Comparison of ENCODE assay signal across 8 mouse cellular contexts in genomic region chr7:141461521-141462332, GRCm38 (mm10). TPM values are rescaled to one million over a fixed set of nuclear protein-coding genes. Genes with fewer than 3 reads are reported as not detected.
DNase-seq lines count a peak whose midpoint lies in the region; ATAC-seq lines count a peak whose summit lies in the region.

No protein-coding gene starts in this region.

- H3K9me3 ChIP-seq in erythroblast, embryonic 14.5 days (ENCODE audit: control insufficient read depth, low read length) = peaks cover 16% of the 10 kb centered on the region; the same call in 1 of the 2 replicates

- H3K36me3 ChIP-seq in erythroblast, embryonic 14.5 days (ENCODE audit: control insufficient read depth) = peaks cover 16% of the 10 kb centered on the region

- peak overlapping the region; percentile 5 for H3K4me3 ChIP-seq in erythroblast, embryonic 14.5 days (replicated peaks)

- peaks cover 77% of the 10 kb centered on the region for H3K27me3 ChIP-seq in erythroblast, embryonic 14.5 days (ENCODE audit: control insufficient read depth)

- no peak for ATAC-seq in erythroblast, adult 5-6 weeks (replicated peaks; ENCODE audit: low FRiP score, poor library complexity, severe bottlenecking)
- peak; percentile 6; the same call in 1 of the 2 replicates for ATAC-seq in granulocyte monocyte progenitor cell, adult 5-6 weeks (replicated peaks; ENCODE audit: poor library complexity, severe bottlenecking)
- 0 out of 2 replicates have a peak, but pooled peaks have one; percentile 11 for ATAC-seq in megakaryocyte progenitor cell, adult 5-6 weeks (replicated peaks; ENCODE audit: poor library complexity)

- peak; percentile 10 to 42 for DNase-seq in adrenal gland, adult 18-20 months (ENCODE audit: low spot score in 2 of 2)
- peak; percentile 67 for DNase-seq in kidney, postnatal 10 days
- no peak for DNase-seq in left cerebral cortex, adult 9 months (ENCODE audit: low spot score in 2 of 2)
- no peak for DNase-seq in spleen, adult 12 weeks (ENCODE audit: low spot score)

- peaks cover 28% of the 10 kb centered on the region for H3K4me1 ChIP-seq in erythroblast, embryonic 14.5 days (ENCODE audit: control insufficient read depth)

RNA-seq across cellular contexts. Expression of gene Cracr2b, which starts 0.8 kb away (rescaled TPM):
- 0.06 and 0.12 TPM in 2 replicates for polyA plus RNA-seq in erythroblast, embryonic 14.5 days (2012)
- 0.77 TPM in 1 of 2 replicates, not detected in the other for total RNA-seq in erythroblast, adult 5-6 weeks (2015; ENCODE audit: low replicate concordance)
- total RNA-seq in erythroblast, adult 5-6 weeks (2017; ENCODE audit: low replicate concordance) = 3.2 TPM in 1 of 2 replicates, not detected in the other
- total RNA-seq in adrenal gland, adult 18-20 months (2021) = 10 to 100 TPM; 11.2 to 12.5 TPM
- 15.8 and 21.3 TPM in 2 replicates for total RNA-seq in granulocyte monocyte progenitor cell, adult 5-6 weeks (2014; fragmentation: Nextera tagmentation)
- total RNA-seq in granulocyte monocyte progenitor cell, adult 5-6 weeks (2017) = 14.9 and 15.8 TPM in 2 replicates
- total RNA-seq in megakaryocyte progenitor cell, adult 5-6 weeks (2015) = 8.6 and 8.9 TPM in 2 replicates
- 11.4 and 16.6 TPM in 2 replicates for total RNA-seq in megakaryocyte progenitor cell, adult 5-6 weeks (2017)

RNA-seq across cellular contexts. Expression of gene Cd151, which starts 5.5 kb away (rescaled TPM):
- polyA plus RNA-seq in erythroblast, embryonic 14.5 days (2012) = 1.0 and 1.1 TPM in 2 replicates
- total RNA-seq in erythroblast, adult 5-6 weeks (2015; ENCODE audit: low replicate concordance) = 5.2 TPM in 1 of 2 replicates, not detected in the other
- total RNA-seq in erythroblast, adult 5-6 weeks (2017; ENCODE audit: low replicate concordance) = 9.5 and 11.0 TPM in 2 replicates
- total RNA-seq in adrenal gland, adult 18-20 months (2021) = 100 to 1,000 TPM; 317 to 379 TPM
- 19.2 and 20.0 TPM in 2 replicates for total RNA-seq in granulocyte monocyte progenitor cell, adult 5-6 weeks (2014; fragmentation: Nextera tagmentation)
- 18.4 and 20.4 TPM in 2 replicates for total RNA-seq in granulocyte monocyte progenitor cell, adult 5-6 weeks (2017)
- 11.0 and 14.7 TPM in 2 replicates for total RNA-seq in megakaryocyte progenitor cell, adult 5-6 weeks (2015)
- total RNA-seq in megakaryocyte progenitor cell, adult 5-6 weeks (2017) = 14.5 and 22.1 TPM in 2 replicates

RNA-seq across cellular contexts. Expression of gene Pnpla2, which starts 6.7 kb away (rescaled TPM):
- 3.0 and 3.4 TPM in 2 replicates for polyA plus RNA-seq in erythroblast, embryonic 14.5 days (2012)
- total RNA-seq in erythroblast, adult 5-6 weeks (2015; ENCODE audit: low replicate concordance) = 10.0 and 11.3 TPM in 2 replicates
- 5.9 and 6.0 TPM in 2 replicates for total RNA-seq in erythroblast, adult 5-6 weeks (2017; ENCODE audit: low replicate concordance)
- 1,000 to 10,000 TPM in 1 of 2 experiments, 100 to 1,000 TPM in 1; 739 to 1,290 TPM for total RNA-seq in adrenal gland, adult 18-20 months (2021)
- total RNA-seq in granulocyte monocyte progenitor cell, adult 5-6 weeks (2014; fragmentation: Nextera tagmentation) = 93.9 and 97.0 TPM in 2 replicates
- 19.0 and 35.1 TPM in 2 replicates for total RNA-seq in granulocyte monocyte progenitor cell, adult 5-6 weeks (2017)
- 44.5 and 44.9 TPM in 2 replicates for total RNA-seq in megakaryocyte progenitor cell, adult 5-6 weeks (2015)
- total RNA-seq in megakaryocyte progenitor cell, adult 5-6 weeks (2017) = 15.6 and 20.1 TPM in 2 replicates

RNA-seq across cellular contexts. Expression of gene Polr2l, which starts 13.2 kb away (rescaled TPM):
- 15.4 and 17.1 TPM in 2 replicates for polyA plus RNA-seq in erythroblast, embryonic 14.5 days (2012)
- total RNA-seq in erythroblast, adult 5-6 weeks (2015; ENCODE audit: low replicate concordance) = 7.3 and 10.0 TPM in 2 replicates
- total RNA-seq in erythroblast, adult 5-6 weeks (2017; ENCODE audit: low replicate concordance) = 5.4 and 9.5 TPM in 2 replicates
- 100 to 1,000 TPM; 104 to 114 TPM for total RNA-seq in adrenal gland, adult 18-20 months (2021)
- 36.4 and 59.6 TPM in 2 replicates for total RNA-seq in granulocyte monocyte progenitor cell, adult 5-6 weeks (2014; fragmentation: Nextera tagmentation)
- 40.9 and 43.5 TPM in 2 replicates for total RNA-seq in granulocyte monocyte progenitor cell, adult 5-6 weeks (2017)
- 31.3 and 40.2 TPM in 2 replicates for total RNA-seq in megakaryocyte progenitor cell, adult 5-6 weeks (2015)
- total RNA-seq in megakaryocyte progenitor cell, adult 5-6 weeks (2017) = 45.0 and 46.7 TPM in 2 replicates

RNA-seq across cellular contexts. Expression of gene Tspan4, which starts 13.3 kb away (rescaled TPM):
- 0.31 and 0.46 TPM in 2 replicates for polyA plus RNA-seq in erythroblast, embryonic 14.5 days (2012)
- 0.58 and 1.7 TPM in 2 replicates for total RNA-seq in erythroblast, adult 5-6 weeks (2015; ENCODE audit: low replicate concordance)
- total RNA-seq in erythroblast, adult 5-6 weeks (2017; ENCODE audit: low replicate concordance) = 2.2 and 7.7 TPM in 2 replicates
- 10 to 100 TPM; 49.6 to 61.3 TPM for total RNA-seq in adrenal gland, adult 18-20 months (2021)
- 50.4 and 53.8 TPM in 2 replicates for total RNA-seq in granulocyte monocyte progenitor cell, adult 5-6 weeks (2014; fragmentation: Nextera tagmentation)
- total RNA-seq in granulocyte monocyte progenitor cell, adult 5-6 weeks (2017) = 42.6 and 44.9 TPM in 2 replicates
- 18.3 and 23.9 TPM in 2 replicates for total RNA-seq in megakaryocyte progenitor cell, adult 5-6 weeks (2015)
- total RNA-seq in megakaryocyte progenitor cell, adult 5-6 weeks (2017) = 38.2 and 39.1 TPM in 2 replicates

Comparison
In these comparisons a context has a peak if more than half of its experiments do, and no peak if none do; other contexts are left out.
1. DNase-seq: peak in adrenal gland, adult 18-20 months (2 of 2) and kidney, postnatal 10 days (single experiment); none in left cerebral cortex, adult 9 months (0 of 2) and spleen, adult 12 weeks (single experiment).
2. RNA of gene Cd151, which starts 5.5 kb away (total RNA-seq): 317 to 379 TPM in adrenal gland, adult 18-20 months; 18.4 to 20.4 TPM in granulocyte monocyte progenitor cell, adult 5-6 weeks, 11.0 to 22.1 TPM in megakaryocyte progenitor cell, adult 5-6 weeks and 5.2 to 11.0 TPM in erythroblast, adult 5-6 weeks; every median in the first group is over 10 times any median in the second.
3. RNA of gene Pnpla2, which starts 6.7 kb away (total RNA-seq): 739 to 1,290 TPM in adrenal gland, adult 18-20 months; 19.0 to 97.0 TPM in granulocyte monocyte progenitor cell, adult 5-6 weeks, 15.6 to 44.9 TPM in megakaryocyte progenitor cell, adult 5-6 weeks and 5.9 to 11.3 TPM in erythroblast, adult 5-6 weeks; every median in the first group is over 4 times any median in the second.